Mouse (Mus musculus): ENCODE measurements at regions not wholly inside any gene's neighbourhood (a gene's known extent, or its start where the extent isn't known, plus 50 kb on each side); places are given as distances from the start of the nearest gene placed in this dataset.

GRCm38 (mm10) chr8:98767036-98767435, 649.2 kb downstream of the Cdh8 start:
- TF ChIP-seq POLR2A (IDR thresholded peaks at IDR 0.05; ENCODE audit: extremely low read depth, insufficient read depth, low read length): no peak
- TF ChIP-seq CTCF (IDR thresholded peaks at IDR 0.05; ENCODE audit: low read depth, low read length): no peak
